Comparison of ENCODE assay signal across 6 mouse cellular contexts in the genomic region with DNA sequence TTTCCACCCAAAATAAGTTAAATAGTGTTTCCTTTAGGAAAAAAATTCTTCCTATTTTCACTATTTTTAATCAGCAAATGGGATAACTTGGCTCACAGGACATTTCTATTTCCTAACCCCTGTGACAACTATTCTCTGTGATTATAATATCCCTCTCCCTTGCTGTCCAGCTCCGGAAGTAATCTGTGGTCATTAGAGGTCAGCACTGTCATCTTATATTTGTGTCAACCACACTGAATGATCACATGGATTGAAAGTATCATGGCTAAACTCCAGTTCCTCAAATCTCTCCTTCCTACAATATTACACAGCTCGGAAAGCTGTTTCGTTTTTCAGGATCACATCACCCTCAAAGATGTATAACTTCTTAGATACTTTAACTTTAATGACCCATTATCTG.
"Had no signal": no experiment of that assay in that cellular context is flagged by ENCODE, and none has a peak within 500 bp of the region (broad histone marks: within the 10 kb centered on the region; RNA-seq: fewer than 3 reads in every experiment).

No protein-coding gene starts in this region.

- DNase-seq: lung, adult 18-20 months; lung, postnatal 10 days; right cerebral cortex, postnatal 14 days; thymus, adult 2 months; thymus, postnatal 25 days; thymus, postnatal 4 days had no signal
